Mouse (Mus musculus) gastrocnemius, postnatal 14 days (tissue): ENCODE data around the gene Gm8453. TPM values are rescaled to one million over a fixed set of nuclear protein-coding genes. Genes with fewer than 3 reads are reported as not detected.
"Not testable (repeated sequence)": the region's sequence is repeated elsewhere in the genome, so short reads cannot be mapped to it uniquely, and the experiment has no call there.

Experiments
- DNase-seq: peaks from one replicate; pipeline ENCODE4 v3.0.0; 2021; ENCODE audit warnings: mixed read lengths
- intact Hi-C: fragments of 180-260 bp; cut with DNase I; formaldehyde crosslinking; loops from one replicate; pipeline ENCODE4 v1.15.1; 2025; ENCODE audit warnings: low total_unique reads
- long read RNA-seq, 2 experiments: library from polyadenylated mRNA; stranded (forward); transcript quantifications; one replicate each; pipeline ENCODE4 v2.0.0; 2021
- total RNA-seq, 2 experiments: library from RNA; stranded (reverse); gene quantifications; 2 replicates each; pipeline ENCODE4 v1.2.3; 2021

The Gm8453 gene
- not detected for total RNA-seq
- long read RNA-seq, experiment 1, result 0 reads
- long read RNA-seq, experiment 2, result 0 reads

- DNase-seq, intact Hi-C loops: not testable (repeated sequence)
Measured at GRCm38 (mm10) chr7:22229384-22229783, at the start of gene Gm8453. Gene Gm8453, minus strand, starts transcription at chr7:22229484.

- DNase-seq, intact Hi-C loops: not testable (repeated sequence)
Measured at GRCm38 (mm10) chr7:22201164-22201563, 28.1 kb downstream of the Gm8453 start, which contains the start of gene Gm8653. Gene Gm8653, minus strand, starts transcription at chr7:22201264.

GRCm38 (mm10) chr7:22189077-22189476 is 40.2 kb downstream of the Gm8453 start, which contains the start of gene Vmn1r143:
Gene Vmn1r143, plus strand, starts transcription at chr7:22189377.
- intact Hi-C loops, DNase-seq: not testable (repeated sequence)

Other genes starting within 250 kb of the Gm8453 start
- gene Vmn1r137, start 234.9 kb downstream of the Gm8453 start, total RNA-seq, result not detected
- not detected for gene Vmn1r138, start 200.6 kb downstream of the Gm8453 start, total RNA-seq
- not detected for gene Gm6176, start 173.2 kb downstream of the Gm8453 start, total RNA-seq
- gene Vmn1r139, start 160.4 kb downstream of the Gm8453 start, total RNA-seq, result not detected
- not detected for gene Gm16451, start 111.2 kb downstream of the Gm8453 start, total RNA-seq
- not detected for gene Gm10666, start 94.7 kb downstream of the Gm8453 start, total RNA-seq
- gene Vmn1r142, start 65.4 kb downstream of the Gm8453 start, total RNA-seq, result not detected
- gene Vmn1r143, start 40.1 kb downstream of the Gm8453 start, total RNA-seq, result not detected
- not detected for gene Gm8653, start 28.2 kb downstream of the Gm8453 start, total RNA-seq
- not detected for gene Gm4187, start 100.2 kb upstream of the Gm8453 start, total RNA-seq
- not detected for gene Gm8660, start 141.6 kb upstream of the Gm8453 start, total RNA-seq
- gene Vmn1r148, start 184.1 kb upstream of the Gm8453 start, total RNA-seq, result not detected
- gene Vmn1r149, start 208.7 kb upstream of the Gm8453 start, total RNA-seq, result not detected
- gene Gm10665, start 234.6 kb upstream of the Gm8453 start, total RNA-seq, result not detected